Mouse (Mus musculus) bone marrow, adult 2 months (tissue): ENCODE data around the gene Gm20422.

Experiments used
- CTCF ChIP-seq: fragments of 200-500 bp; IDR thresholded peaks from 2 replicates; pipeline ENCODE4 v1.5.1; 2011; ENCODE audit warnings: low read length, control low read depth; ENCODE audit not compliant: control insufficient read depth, insufficient read depth
- POLR2A ChIP-seq: fragments of 200-500 bp; IDR thresholded peaks from 2 replicates; pipeline ENCODE4 v1.6.1; 2011; ENCODE audit warnings: low read depth, mild to moderate bottlenecking, control low read depth, low read length, borderline replicate concordance; ENCODE audit not compliant: control insufficient read depth

DNA sequence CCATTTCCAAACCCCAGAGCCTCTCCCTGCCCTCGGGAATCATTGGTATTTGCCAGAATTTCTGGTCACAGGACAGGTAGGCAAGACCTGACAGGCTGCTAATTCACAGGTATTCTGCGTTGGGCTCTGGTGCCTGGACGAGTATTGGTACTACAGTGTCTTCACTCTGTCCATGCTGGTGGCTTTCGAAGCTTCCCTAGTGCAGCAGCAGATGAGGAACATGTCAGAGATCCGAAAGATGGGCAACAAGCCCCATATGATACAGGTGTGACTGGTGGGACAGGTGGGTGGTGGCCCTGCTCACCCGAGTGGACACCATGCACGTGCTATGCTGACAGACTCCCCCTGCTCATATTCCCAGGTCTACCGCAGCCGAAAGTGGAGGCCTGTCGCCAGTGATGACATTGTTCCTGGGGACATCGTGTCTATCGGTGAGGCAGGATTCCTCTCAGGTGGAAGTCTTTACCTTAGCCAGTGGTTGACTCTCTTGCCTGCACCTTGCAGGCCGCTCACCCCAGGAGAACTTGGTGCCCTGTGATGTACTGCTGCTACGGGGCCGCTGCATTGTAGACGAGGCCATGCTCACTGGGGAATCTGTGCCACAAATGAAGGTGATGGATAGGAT, 22.1 kb upstream of the Gm20422 start:
- TF ChIP-seq POLR2A = no peak
- TF ChIP-seq CTCF = no peak
